Mouse (Mus musculus): Measurements from ENCODE around the gene Ccdc187.

Ccdc187 gene

GRCm38 (mm10) chr2:26316576-26317246 is 22.4 kb upstream of the Ccdc187 start:
- no peak for DNase-seq (ENCODE audit: low spot score)

- peak; percentile 53 for DNase-seq (ENCODE audit: low spot score)
Measured at GRCm38 (mm10) chr2:26315925-26316311, 21.6 kb upstream of the Ccdc187 start.

GRCm38 (mm10) chr2:26315072-26315924 is 20.9 kb upstream of the Ccdc187 start, which contains the start of gene Gpsm1:
Gene Gpsm1 (plus strand): TSS chr2:26315515.
- DNase-seq (ENCODE audit: low spot score), result peak; percentile 91

GRCm38 (mm10) chr2:26314281-26315071 is 20.1 kb upstream of the Ccdc187 start:
- DNase-seq (ENCODE audit: low spot score), result peak; percentile 82

- no peak for DNase-seq (ENCODE audit: low spot score)
Measured at GRCm38 (mm10) chr2:26313394-26313793, 19.0 kb upstream of the Ccdc187 start.

GRCm38 (mm10) chr2:26312812-26313211 is 18.5 kb upstream of the Ccdc187 start:
- peak; percentile 17 for DNase-seq (ENCODE audit: low spot score)

- DNase-seq (ENCODE audit: low spot score), result no peak
Measured at GRCm38 (mm10) chr2:26311936-26312335, 17.6 kb upstream of the Ccdc187 start.

GRCm38 (mm10) chr2:26309739-26310138 is 15.4 kb upstream of the Ccdc187 start:
- DNase-seq (ENCODE audit: low spot score), result peak; percentile 76

- no peak for DNase-seq (ENCODE audit: low spot score)
Measured at GRCm38 (mm10) chr2:26306702-26307101, 12.3 kb upstream of the Ccdc187 start.

- no peak for DNase-seq (ENCODE audit: low spot score)
Measured at GRCm38 (mm10) chr2:26305555-26305954, 11.2 kb upstream of the Ccdc187 start.

- no peak for DNase-seq (ENCODE audit: low spot score)
Measured at GRCm38 (mm10) chr2:26304711-26305110, 10.4 kb upstream of the Ccdc187 start.

GRCm38 (mm10) chr2:26302005-26302503 is 7.7 kb upstream of the Ccdc187 start:
- no peak for DNase-seq (ENCODE audit: low spot score)

GRCm38 (mm10) chr2:26300808-26301174 is 6.4 kb upstream of the Ccdc187 start:
- DNase-seq (ENCODE audit: low spot score), result peak; percentile 88

GRCm38 (mm10) chr2:26300161-26300807 is 5.9 kb upstream of the Ccdc187 start:
- DNase-seq (ENCODE audit: low spot score), result no peak

GRCm38 (mm10) chr2:26299336-26299735 is 5.0 kb upstream of the Ccdc187 start:
- DNase-seq (ENCODE audit: low spot score), result no peak

- peak; percentile 31 for DNase-seq (ENCODE audit: low spot score)
Measured at GRCm38 (mm10) chr2:26298856-26299230, 4.5 kb upstream of the Ccdc187 start.

GRCm38 (mm10) chr2:26298208-26298855 is 4.0 kb upstream of the Ccdc187 start:
- peak; percentile 43 for DNase-seq (ENCODE audit: low spot score)

- DNase-seq (ENCODE audit: low spot score), result no peak
Measured at GRCm38 (mm10) chr2:26296606-26297195, 2.3 kb upstream of the Ccdc187 start.

- no peak for DNase-seq (ENCODE audit: low spot score)
Measured at GRCm38 (mm10) chr2:26290133-26290532, 4.2 kb downstream of the Ccdc187 start.

GRCm38 (mm10) chr2:26286391-26286790 is 8.0 kb downstream of the Ccdc187 start:
- DNase-seq (ENCODE audit: low spot score), result peak; percentile 79

GRCm38 (mm10) chr2:26285804-26286203 is 8.6 kb downstream of the Ccdc187 start:
- DNase-seq (ENCODE audit: low spot score), result no peak

All from embryo, embryonic 10 days (tissue).